Mouse (Mus musculus) stomach, postnatal 0 days (tissue): Measurements from ENCODE around the gene Psd.

Experiments used
- CTCF ChIP-seq: IDR thresholded peaks from 2 replicates; pipeline ENCODE4 v1.5.1; 2016; ENCODE audit warnings: antibody characterized with exemption, low read depth, mild to moderate bottlenecking, moderate library complexity
- EP300 ChIP-seq: optimal IDR thresholded peaks from 2 replicates; pipeline ENCODE3; 2016; ENCODE audit warnings: antibody characterized with exemption

DNA sequence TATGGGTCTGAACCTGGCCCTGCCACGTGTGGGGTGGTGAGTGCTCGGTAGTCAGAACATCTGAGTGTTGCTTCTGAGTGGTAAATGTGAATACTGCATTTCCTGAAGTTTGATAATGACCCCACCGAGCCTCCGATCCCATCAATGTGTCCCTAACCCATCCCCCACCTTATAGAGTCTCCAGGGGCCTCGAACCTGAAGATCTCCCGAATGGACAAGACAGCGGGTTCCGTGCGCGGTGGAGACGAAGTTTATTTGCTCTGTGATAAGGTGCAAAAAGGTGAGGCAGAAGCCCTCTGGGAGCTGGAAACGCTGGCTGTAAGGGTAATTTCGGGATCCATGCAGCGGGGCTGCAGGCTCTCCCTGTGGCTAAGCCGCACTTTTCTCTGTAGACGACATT lies 19.2 kb downstream of the Psd start:
- TF ChIP-seq CTCF = no peak
- TF ChIP-seq EP300 = no peak
